ENCODE assay signal across 8 mouse cellular contexts in the genomic region with DNA sequence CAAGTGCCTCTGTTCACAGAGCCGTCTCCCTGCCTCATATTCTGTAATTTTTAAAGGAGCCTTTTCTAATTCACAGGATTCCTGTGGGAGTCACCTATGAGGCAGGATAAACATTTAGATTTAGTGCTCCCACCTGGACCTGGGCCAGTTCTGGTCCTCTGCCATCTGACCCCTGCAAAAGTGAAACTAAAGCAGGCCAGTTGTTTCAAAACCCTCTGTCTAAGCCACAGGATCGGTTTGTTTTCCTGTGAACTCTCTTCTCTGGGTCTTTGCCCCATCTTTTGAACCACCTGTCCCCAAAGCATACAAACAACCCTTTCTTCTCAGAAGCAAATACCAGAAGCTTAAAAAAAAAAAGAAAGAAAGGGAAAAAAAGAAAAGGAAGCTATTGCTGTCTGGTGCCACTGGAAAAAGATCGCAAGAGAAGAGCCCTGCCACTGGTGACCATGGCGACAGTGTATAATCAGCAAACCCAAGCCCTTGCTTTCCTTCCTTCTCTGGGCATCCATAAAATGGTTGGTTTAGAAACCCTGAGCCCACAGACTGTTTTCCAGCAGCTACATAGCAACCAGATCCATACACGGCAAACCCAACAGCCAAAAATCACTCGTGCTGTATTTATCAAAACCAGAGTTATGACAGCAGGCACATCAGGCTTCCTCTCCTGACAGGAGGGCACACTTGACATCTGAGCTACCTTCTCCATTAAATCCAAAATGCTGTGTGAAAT. TPM values are rescaled to one million over a fixed set of nuclear protein-coding genes. Genes with fewer than 3 reads are reported as not detected.
A peak's percentile ranks its signal among the peaks of the same experiment; 100 is the strongest.
DNase-seq lines count a peak whose midpoint lies in the region; ATAC-seq and TF ChIP-seq lines count a peak whose summit lies in the region.

No protein-coding gene starts in this region.

- H3K4me2 ChIP-seq in liver, embryonic 11.5 days = peak overlapping the region; percentile 48

- TF ChIP-seq CTCF in liver, adult 2 months (IDR thresholded peaks at IDR 0.05; ENCODE audit: low read depth, low read length) = no peak

- peak overlapping the region; percentile 50; the same call in 1 of the 2 replicates for H3K27ac ChIP-seq in liver, adult 2 months (replicated peaks; ENCODE audit: insufficient read depth, low read depth, low read length)
- H3K27ac ChIP-seq in liver, embryonic 11.5 days (ENCODE audit: low read depth, low read length) = no peak overlapping the region

- no peak overlapping the region for H3K9ac ChIP-seq in liver, adult 2 months (ENCODE audit: low read depth, low read length)
- no peak overlapping the region for H3K9ac ChIP-seq in liver, embryonic 11.5 days (ENCODE audit: low read depth, low read length)

- peak; percentile 76 for DNase-seq in liver, adult 2 months (ENCODE audit: extremely low read depth, low read depth, low spot score)
- DNase-seq in liver = no peak
- DNase-seq in adrenal gland, postnatal 36 days = peak; percentile 73 to 75
- DNase-seq in heart, postnatal 14 days = peak; percentile 64 to 68
- no peak for DNase-seq in liver, embryonic 11.5 days (ENCODE audit: low spot score)
- DNase-seq in ovary, adult 18-20 months (ENCODE audit: low spot score) = peak; percentile 41
- DNase-seq in frontal cortex, postnatal 10 days (ENCODE audit: low spot score in 2 of 2) = no peak
- DNase-seq in frontal cortex, postnatal 36 days (ENCODE audit: low spot score in 2 of 2) = no peak

- no peaks in the 10 kb centered on the region for H3K36me3 ChIP-seq in liver, adult 2 months (ENCODE audit: control insufficient read depth, insufficient read depth, low read length)
- H3K36me3 ChIP-seq in liver, embryonic 11.5 days (ENCODE audit: control insufficient read depth, insufficient read depth, low read length) = no peaks in the 10 kb centered on the region

- H3K4me3 ChIP-seq in liver, adult 2 months (ENCODE audit: insufficient read depth, low read depth, low read length) = no peak overlapping the region; the same call in 1 of the 2 replicates
- H3K4me3 ChIP-seq in liver, embryonic 11.5 days (ENCODE audit: low read depth, low read length) = no peak overlapping the region

- no peaks in the 10 kb centered on the region for H3K27me3 ChIP-seq in liver, adult 2 months (ENCODE audit: control insufficient read depth, insufficient read depth, low read length)
- H3K27me3 ChIP-seq in liver, embryonic 11.5 days (replicated peaks; ENCODE audit: control insufficient read depth, insufficient read depth, low read length) = no peaks in the 10 kb centered on the region

- H3K79me2 ChIP-seq in liver, adult 2 months (ENCODE audit: control insufficient read depth, insufficient read depth, low read length) = no peaks in the 10 kb centered on the region

- no peak for TF ChIP-seq POLR2A in liver, adult 2 months (IDR thresholded peaks at IDR 0.05; ENCODE audit: extremely low read depth, insufficient read depth, low read length)

- intact Hi-C loops in heart, postnatal 14 days (cut with DNase I) = loop anchor here (10.0 kb wide), 1 partner anchor 271 kb away; a partner anchor contains a TSS

- WGBS in liver, adult 2 months = 21% methylated on average over 6 of the region's 6 CpGs
- WGBS in liver, embryonic 11.5 days = 58% methylated on average over 6 of the region's 6 CpGs

- ATAC-seq in liver, embryonic 11.5 days (replicated peaks; ENCODE audit: low FRiP score) = no peak

- H3K4me1 ChIP-seq in liver, adult 2 months (ENCODE audit: control insufficient read depth, insufficient read depth, low read length) = peaks cover 3% of the 10 kb centered on the region
- no peaks in the 10 kb centered on the region for H3K4me1 ChIP-seq in liver, embryonic 11.5 days (replicated peaks; ENCODE audit: control insufficient read depth, insufficient read depth, low read length)

- no peaks in the 10 kb centered on the region for H3K9me3 ChIP-seq in liver, embryonic 11.5 days (ENCODE audit: control insufficient read depth, low read length)

RNA-seq across cellular contexts. Expression of a gene that starts 10.3 kb away (rescaled TPM):
- 1.4 and 2.7 TPM in 2 replicates for total RNA-seq in liver, adult 2 months (2014; rRNA removed)
- 0.34 and 0.36 TPM in 2 replicates for polyA plus RNA-seq in liver, adult 2 months (2012; rRNA removed)
- 1 to 10 TPM; 5.6 to 6.1 TPM for total RNA-seq in adrenal gland, postnatal 36 days (2021)
- 10 to 100 TPM; 21.8 to 22.1 TPM for total RNA-seq in heart, postnatal 14 days (2021)
- polyA plus RNA-seq in liver, embryonic 11.5 days (2014; fragmentation: Nextera tagmentation; extraction: Ambion mirVana) = 4.2 and 5.3 TPM in 2 replicates

RNA-seq across cellular contexts. Expression of a gene that starts 58.5 kb away (rescaled TPM):
- not detected in 2 replicates for total RNA-seq in liver, adult 2 months (2014; rRNA removed)
- not detected in 2 replicates for polyA plus RNA-seq in liver, adult 2 months (2012; rRNA removed)
- not detected for total RNA-seq in adrenal gland, postnatal 36 days (2021)
- total RNA-seq in heart, postnatal 14 days (2021) = not detected
- 0.11 TPM in 1 of 2 replicates, not detected in the other for polyA plus RNA-seq in liver, embryonic 11.5 days (2014; fragmentation: Nextera tagmentation; extraction: Ambion mirVana)

Comparison
In these comparisons a context has a peak if more than half of its experiments do, and no peak if none do; other contexts are left out.
1. DNase-seq: peak in liver, adult 2 months (single experiment), adrenal gland, postnatal 36 days (2 of 2), heart, postnatal 14 days (2 of 2) and ovary, adult 18-20 months (single experiment); none in liver (single experiment), liver, embryonic 11.5 days (single experiment), frontal cortex, postnatal 10 days (0 of 2) and frontal cortex, postnatal 36 days (0 of 2).